Mouse (Mus musculus): ENCODE data around the gene Gm27021. TPM values are rescaled to one million over a fixed set of nuclear protein-coding genes. Genes with fewer than 3 reads are reported as not detected.
A peak's percentile ranks its signal among the peaks of the same experiment; 100 is the strongest.

The Gm27021 gene
- polyA plus RNA-seq, 1 experiment from 2014 or later, result 5.2 TPM

- Histone ChIP-seq H3K27me3 (0 out of 2 replicates have a peak, but pooled peaks cover 12% of the 10 kb centered on the region), H3K27ac (no peak overlapping the region), H3K4me3 (no peak overlapping the region), H3K9me3 (no peaks in the 10 kb centered on the region), H3K9ac (no peak overlapping the region), H3K36me3 (no peaks in the 10 kb centered on the region), H3K4me2 (no peak overlapping the region), H3K4me1 (replicated peaks) (peaks cover 31% of the 10 kb centered on the region)
- 96% methylated on average over 3 of the region's 3 CpGs for WGBS
- ATAC-seq (ENCODE audit: low FRiP score), result no peak
These were observed 53.4 kb downstream of the Gm27021 start for GRCm38 (mm10) chr8:120614491-120614890.

DNA sequence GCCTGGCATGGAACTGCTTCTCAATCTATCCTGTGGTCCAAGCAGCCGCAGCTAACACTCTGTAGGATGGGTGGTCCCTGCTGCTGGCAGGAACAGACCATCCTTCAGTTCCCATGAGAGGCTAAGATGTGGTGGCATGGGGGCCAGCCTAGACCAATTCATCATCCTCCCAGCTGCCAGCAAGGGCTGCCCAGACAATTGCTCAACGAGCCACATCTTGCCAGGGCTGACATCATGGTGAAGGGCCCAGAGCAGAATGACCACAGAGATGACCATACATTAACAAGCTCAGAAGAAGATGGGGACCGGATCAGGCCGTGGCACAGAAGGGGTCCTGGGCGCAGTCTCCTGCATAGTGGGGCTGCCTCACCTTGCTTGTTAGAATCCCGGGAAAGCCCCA lies 57.1 kb downstream of the Gm27021 start:
- Histone ChIP-seq H3K27ac (no peak overlapping the region), H3K4me3 (no peak overlapping the region), H3K9ac (no peak overlapping the region), H3K4me1 (replicated peaks) (0 out of 2 replicates have a peak, but pooled peaks cover 4% of the 10 kb centered on the region), H3K36me3 (no peaks in the 10 kb centered on the region), H3K9me3 (no peaks in the 10 kb centered on the region), H3K4me2 (no peak overlapping the region), H3K27me3 (0 out of 2 replicates have a peak, but pooled peaks cover 21% of the 10 kb centered on the region)
- no peak for ATAC-seq (ENCODE audit: low FRiP score)
- 81% methylated on average over 6 of the region's 6 CpGs for WGBS

DNA sequence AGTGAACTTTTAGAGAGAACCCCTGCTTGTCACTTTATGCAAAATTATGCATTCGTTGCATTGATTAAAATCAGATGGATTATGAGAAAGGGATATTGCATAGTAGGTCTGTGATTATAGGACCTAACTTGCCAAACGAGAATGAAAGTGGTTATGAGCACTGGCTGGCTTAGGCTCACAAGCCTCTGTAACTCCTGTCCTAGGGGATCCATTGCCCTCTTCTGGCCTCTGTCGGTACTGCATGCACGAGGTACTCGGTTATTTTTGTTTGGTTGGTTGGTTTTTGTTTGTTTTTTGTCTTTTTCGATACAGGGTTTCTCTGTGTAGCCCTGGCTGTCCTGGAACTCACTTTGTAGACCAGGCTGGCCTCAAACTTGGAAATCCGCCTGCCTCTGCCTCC lies 60.0 kb downstream of the Gm27021 start:
- no peak overlapping the region for H3K4me2 ChIP-seq
- no peak overlapping the region for H3K27ac ChIP-seq
- H3K36me3 ChIP-seq, result no peaks in the 10 kb centered on the region
- H3K4me1 ChIP-seq (replicated peaks), result peaks cover 2% of the 10 kb centered on the region
- H3K9me3 ChIP-seq, result no peaks in the 10 kb centered on the region
- H3K27me3 ChIP-seq, result 0 out of 2 replicates have a peak, but pooled peaks cover 21% of the 10 kb centered on the region
- no peak overlapping the region for H3K9ac ChIP-seq
- 12% methylated on average over 7 of the region's 7 CpGs for WGBS
- no peak overlapping the region for H3K4me3 ChIP-seq
- no peak for ATAC-seq (ENCODE audit: low FRiP score)

- Histone ChIP-seq H3K4me2 (no peak overlapping the region), H3K9me3 (no peaks in the 10 kb centered on the region), H3K9ac (no peak overlapping the region), H3K27ac (no peak overlapping the region), H3K36me3 (no peaks in the 10 kb centered on the region), H3K4me1 (replicated peaks) (peaks cover 6% of the 10 kb centered on the region), H3K27me3 (0 out of 2 replicates have a peak, but pooled peaks cover 21% of the 10 kb centered on the region), H3K4me3 (no peak overlapping the region)
- peak; percentile 44; the same call in 1 of the 2 replicates for ATAC-seq (ENCODE audit: low FRiP score)
- 83% methylated on average over 9 of the region's 9 CpGs for WGBS
These were observed 60.4 kb downstream of the Gm27021 start for GRCm38 (mm10) chr8:120607460-120607859.

DNA sequence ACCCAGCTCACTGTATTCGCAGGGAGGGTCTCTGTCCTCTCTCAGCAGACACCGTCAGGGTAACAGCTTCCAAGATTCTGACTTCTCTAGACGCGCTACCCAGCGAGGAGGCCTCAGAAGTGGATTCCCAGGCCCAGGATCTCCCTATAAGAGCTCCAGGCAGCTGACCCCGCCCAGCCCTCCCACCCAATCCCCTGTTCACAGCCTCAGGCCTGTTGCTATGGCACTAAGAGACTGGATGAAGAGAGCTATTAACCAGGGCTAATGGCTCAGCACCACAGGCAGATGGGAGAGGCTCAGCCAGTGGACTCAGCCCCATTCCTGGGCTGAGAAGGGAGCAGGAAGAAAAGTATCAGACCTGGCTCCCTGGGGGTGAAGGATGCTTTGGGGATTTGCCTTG lies 65.2 kb downstream of the Gm27021 start:
- Histone ChIP-seq H3K27ac (peak overlapping the region; percentile 5), H3K4me1 (replicated peaks) (peaks cover 16% of the 10 kb centered on the region), H3K9ac (peak overlapping the region; percentile 4; the same call in 1 of the 2 replicates), H3K9me3 (no peaks in the 10 kb centered on the region), H3K36me3 (no peaks in the 10 kb centered on the region), H3K27me3 (peaks cover 6% of the 10 kb centered on the region; the same call in 1 of the 2 replicates), H3K4me2 (no peak overlapping the region), H3K4me3 (no peak overlapping the region)
- peak; percentile 27; the same call in 1 of the 2 replicates for ATAC-seq (ENCODE audit: low FRiP score)
- 38% methylated on average over 6 of the region's 6 CpGs for WGBS

DNA sequence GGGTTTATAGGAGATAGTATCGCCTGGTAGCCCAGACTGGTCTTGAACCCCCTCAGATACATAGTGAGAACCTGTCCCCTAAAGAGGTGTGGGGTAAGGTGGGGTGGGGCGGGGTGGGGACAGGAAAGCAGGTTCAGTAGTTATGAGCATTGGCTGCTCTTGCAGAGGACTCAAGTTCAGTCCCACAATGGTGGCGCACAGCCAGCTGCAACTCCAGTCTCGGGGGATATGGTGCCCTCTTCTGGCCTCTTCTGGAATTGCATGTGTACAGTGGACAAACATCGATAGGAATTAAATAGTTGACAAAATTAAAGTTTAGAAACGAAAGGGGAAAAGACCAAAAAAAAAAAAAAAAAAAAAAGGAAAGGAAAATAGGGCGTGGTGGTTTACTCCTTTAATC lies 68.4 kb downstream of the Gm27021 start:
- Histone ChIP-seq H3K27ac (no peak overlapping the region), H3K9ac (no peak overlapping the region), H3K4me2 (no peak overlapping the region), H3K9me3 (no peaks in the 10 kb centered on the region), H3K4me3 (no peak overlapping the region), H3K36me3 (no peaks in the 10 kb centered on the region), H3K27me3 (peaks cover 7% of the 10 kb centered on the region; the same call in 1 of the 2 replicates), H3K4me1 (replicated peaks) (peaks cover 16% of the 10 kb centered on the region)
- no peak for ATAC-seq (ENCODE audit: low FRiP score)
- WGBS, result 51% methylated on average over 7 of the region's 7 CpGs

GRCm38 (mm10) chr8:120598579-120598978 lies 69.3 kb downstream of the Gm27021 start:
- ATAC-seq (ENCODE audit: low FRiP score), result no peak
- Histone ChIP-seq H3K36me3 (no peaks in the 10 kb centered on the region), H3K4me2 (no peak overlapping the region), H3K4me3 (no peak overlapping the region), H3K27ac (no peak overlapping the region), H3K27me3 (peaks cover 7% of the 10 kb centered on the region; the same call in 1 of the 2 replicates), H3K9me3 (no peaks in the 10 kb centered on the region), H3K4me1 (replicated peaks) (peaks cover 16% of the 10 kb centered on the region), H3K9ac (0 out of 2 replicates have a peak overlapping the region, but pooled peaks have one; percentile 13)
- WGBS, result 22% methylated on average over 23 of the region's 24 CpGs

DNA sequence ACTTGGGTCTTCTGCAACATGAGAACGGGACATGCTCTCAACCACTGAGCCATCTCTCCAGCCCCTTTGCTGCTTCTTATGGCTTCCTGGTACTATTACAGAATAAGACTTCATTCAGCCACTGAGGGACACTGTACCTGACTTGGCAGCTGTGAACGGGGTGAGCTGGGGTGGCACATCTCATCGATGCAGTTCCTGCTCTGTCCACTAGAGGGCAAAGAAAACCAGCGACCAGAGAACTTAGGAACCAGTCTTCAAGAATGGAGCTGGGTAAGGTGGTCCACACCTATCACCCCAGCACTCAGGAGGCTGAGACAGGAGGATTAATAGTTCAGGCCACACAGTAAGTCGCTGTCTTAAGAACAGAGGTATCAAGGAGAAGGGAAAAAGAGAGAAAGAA lies 71.9 kb downstream of the Gm27021 start:
- 11% methylated on average over 5 of the region's 5 CpGs for WGBS
- Histone ChIP-seq H3K36me3 (no peaks in the 10 kb centered on the region), H3K9me3 (no peaks in the 10 kb centered on the region), H3K4me2 (no peak overlapping the region), H3K9ac (no peak overlapping the region), H3K4me1 (replicated peaks) (peaks cover 14% of the 10 kb centered on the region), H3K4me3 (no peak overlapping the region), H3K27ac (no peak overlapping the region), H3K27me3 (peaks cover 7% of the 10 kb centered on the region; the same call in 1 of the 2 replicates)
- no peak for ATAC-seq (ENCODE audit: low FRiP score)

GRCm38 (mm10) chr8:120594571-120594970 lies 73.3 kb downstream of the Gm27021 start:
- Histone ChIP-seq H3K36me3 (no peaks in the 10 kb centered on the region), H3K27ac (no peak overlapping the region), H3K9ac (no peak overlapping the region), H3K9me3 (no peaks in the 10 kb centered on the region), H3K4me1 (replicated peaks) (peaks cover 20% of the 10 kb centered on the region), H3K4me3 (no peak overlapping the region), H3K4me2 (no peak overlapping the region), H3K27me3 (peaks cover 7% of the 10 kb centered on the region; the same call in 1 of the 2 replicates)
- ATAC-seq (ENCODE audit: low FRiP score), result no peak
- WGBS, result 81% methylated on average over 5 of the region's 5 CpGs

DNA sequence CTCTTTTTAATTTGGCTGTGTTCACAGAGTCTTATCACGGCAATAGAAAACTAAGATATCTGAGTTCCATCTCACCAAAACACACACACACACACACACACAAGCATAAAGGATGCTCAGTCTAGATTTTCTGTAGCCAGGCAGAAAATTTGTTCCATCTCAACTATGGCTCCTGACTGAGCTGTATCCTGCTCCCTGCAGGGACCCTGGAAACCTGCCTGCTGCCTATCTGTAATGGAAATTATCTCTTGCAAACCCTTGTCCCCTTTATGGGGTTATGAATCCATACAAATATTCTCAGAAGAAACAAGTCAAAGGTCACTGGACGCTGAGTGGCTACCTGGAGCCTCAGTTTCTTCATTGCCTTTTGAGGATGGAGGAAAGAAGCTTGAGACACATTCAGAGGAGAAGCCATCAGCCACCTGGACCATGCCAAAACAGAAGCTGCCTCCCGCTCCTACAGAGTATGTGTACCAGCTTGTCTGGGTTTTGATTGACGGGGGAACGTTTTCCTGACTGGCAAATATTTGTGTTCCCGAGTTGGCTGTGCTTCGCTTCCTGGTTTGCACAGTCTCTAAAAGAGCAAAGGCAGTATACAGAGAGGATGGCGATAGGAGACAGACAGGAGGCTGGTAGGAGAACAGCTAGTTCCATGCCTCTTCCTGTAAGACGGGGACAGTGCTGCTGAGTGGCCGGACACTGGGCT lies 76.1 kb downstream of the Gm27021 start:
- H3K9ac ChIP-seq, result no peak overlapping the region; the same call in 1 of the 2 replicates
- WGBS, result 76% methylated on average over 10 of the region's 10 CpGs
- no peak overlapping the region for H3K4me2 ChIP-seq
- peaks cover 26% of the 10 kb centered on the region for H3K4me1 ChIP-seq (replicated peaks)
- no peak overlapping the region for H3K27ac ChIP-seq
- no peak for ATAC-seq (ENCODE audit: low FRiP score)
- H3K4me3 ChIP-seq, result no peak overlapping the region
- H3K27me3 ChIP-seq, result no peaks in the 10 kb centered on the region
- no peaks in the 10 kb centered on the region for H3K36me3 ChIP-seq
- H3K9me3 ChIP-seq, result no peaks in the 10 kb centered on the region

GRCm38 (mm10) chr8:120589921-120590320 lies 78.0 kb downstream of the Gm27021 start:
- Histone ChIP-seq H3K4me1 (replicated peaks) (peaks cover 26% of the 10 kb centered on the region), H3K27me3 (no peaks in the 10 kb centered on the region), H3K27ac (peak overlapping the region; percentile 53), H3K36me3 (no peaks in the 10 kb centered on the region), H3K4me3 (peak overlapping the region; percentile 56), H3K9me3 (no peaks in the 10 kb centered on the region), H3K9ac (peak overlapping the region; percentile 64), H3K4me2 (peak overlapping the region; percentile 93)
- WGBS, result 65% methylated on average over 2 of the region's 2 CpGs
- no peak for ATAC-seq (ENCODE audit: low FRiP score)

DNA sequence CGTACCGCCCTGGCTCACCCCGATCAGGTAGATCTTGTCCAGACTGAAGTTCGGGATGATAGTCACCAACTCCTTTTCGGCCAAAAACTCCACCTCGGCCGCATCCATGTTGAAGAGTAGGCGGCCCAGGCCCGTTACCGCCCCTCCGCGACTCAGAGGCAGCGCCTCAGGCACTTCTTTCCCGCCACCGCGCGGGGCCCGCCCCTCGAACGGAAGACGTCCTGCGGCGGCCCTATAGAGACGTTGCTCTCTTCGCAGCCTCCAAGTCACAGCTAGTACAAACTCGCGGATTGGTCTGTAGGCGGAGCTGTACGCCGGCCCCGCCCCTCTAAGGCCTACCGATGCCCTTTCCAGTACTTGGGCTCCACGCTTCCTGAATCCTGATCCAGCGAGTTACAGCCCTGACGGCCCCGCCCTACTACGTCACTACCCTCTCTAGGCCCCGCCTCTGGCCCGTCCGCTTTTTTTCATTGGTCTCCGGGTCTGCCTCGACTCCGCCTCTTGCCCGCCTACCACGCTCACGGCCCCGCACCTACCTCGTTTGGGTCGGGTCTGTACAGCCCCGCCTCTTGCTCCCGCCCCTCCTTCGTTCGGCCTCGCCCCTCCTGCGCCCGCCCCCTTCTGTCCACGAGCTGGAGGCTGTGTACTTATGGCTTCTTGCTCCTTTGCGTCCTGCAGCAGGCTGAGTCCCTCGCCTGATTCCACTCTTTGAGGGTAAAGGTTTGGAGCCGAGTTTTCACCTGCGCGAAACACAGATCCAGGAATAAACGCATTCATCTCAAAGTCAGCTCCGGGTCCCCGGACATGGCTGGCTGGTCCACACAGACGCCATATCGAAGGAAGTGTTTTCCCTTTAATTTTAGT lies 78.7 kb downstream of the Gm27021 start, which contains the start of gene Gins2:
Gins2 (minus strand) TSS at position 397 of the 864 bp plus-strand sequence.
- Histone ChIP-seq H3K4me2 (peak within 1 kb of the TSS; percentile 93), H3K9me3 (no peaks in the 10 kb centered on the region), H3K4me3 (peak within 1 kb of the TSS; percentile 56), H3K36me3 (no peaks in the 10 kb centered on the region), H3K27ac (peak within 1 kb of the TSS; percentile 53), H3K9ac (peak within 1 kb of the TSS; percentile 73), H3K4me1 (replicated peaks) (peaks cover 26% of the 10 kb centered on the region), H3K27me3 (no peaks in the 10 kb centered on the region)
- ATAC-seq (ENCODE audit: low FRiP score), result peak; percentile 99
- under 1% methylated on average over 67 of the region's 67 CpGs for WGBS
